Mouse (Mus musculus) forebrain, embryonic 10.5 days (tissue): ENCODE data around the gene Prg3. TPM values are rescaled to one million over a fixed set of nuclear protein-coding genes. Genes with fewer than 3 reads are reported as not detected.

Source experiments
- DNase-seq: peaks from one replicate; pipeline ENCODE4 v3.0.0-alpha.2; 2017; ENCODE audit warnings: low spot score; ENCODE audit errors: extremely low spot score
- H3K27ac ChIP-seq: fragments of 300-500 bp; sonication (generic); 2 replicates; pipeline ENCODE4 v1.5.1; 2016; ENCODE audit warnings: mild to moderate bottlenecking
- H3K27me3 ChIP-seq: fragments of 300-500 bp; sonication (generic); 2 replicates; pipeline ENCODE4 v1.6.1; 2016; ENCODE audit warnings: mild to moderate bottlenecking; ENCODE audit not compliant: poor library complexity, severe bottlenecking
- H3K36me3 ChIP-seq: fragments of 300-500 bp; sonication (generic); replicated peaks from 2 replicates; pipeline ENCODE4 v1.6.1; 2016; ENCODE audit warnings: mild to moderate bottlenecking, moderate library complexity
- H3K4me1 ChIP-seq: fragments of 300-500 bp; sonication (generic); 2 replicates; pipeline ENCODE4 v1.6.1; 2016
- H3K4me3 ChIP-seq: fragments of 300-500 bp; sonication (generic); 2 replicates; pipeline ENCODE4 v1.5.1; 2016; ENCODE audit warnings: mild to moderate bottlenecking, moderate library complexity
- H3K9me3 ChIP-seq: fragments of 300-500 bp; sonication (generic); 2 replicates; pipeline ENCODE4 v1.6.1; 2016; ENCODE audit warnings: mild to moderate bottlenecking, moderate library complexity
- WGBS: fragments of 180-500 bp; shearing (Covaris S2); methylation state at CpG from one replicate; pipeline ENCODE4 v1.1.7; 2016; 5-methylcytosine and 5-hydroxymethylcytosine counted together
- polyA plus RNA-seq: library from polyadenylated mRNA; unstranded; fragments of >200 nt; fragmentation: Nextera tagmentation; extraction: Ambion mirVana; gene quantifications from 2 replicates; pipeline ENCODE4 v1.2.1, GENCODE M21; 2016

Gene Prg3
- not detected in 2 replicates for polyA plus RNA-seq

DNA sequence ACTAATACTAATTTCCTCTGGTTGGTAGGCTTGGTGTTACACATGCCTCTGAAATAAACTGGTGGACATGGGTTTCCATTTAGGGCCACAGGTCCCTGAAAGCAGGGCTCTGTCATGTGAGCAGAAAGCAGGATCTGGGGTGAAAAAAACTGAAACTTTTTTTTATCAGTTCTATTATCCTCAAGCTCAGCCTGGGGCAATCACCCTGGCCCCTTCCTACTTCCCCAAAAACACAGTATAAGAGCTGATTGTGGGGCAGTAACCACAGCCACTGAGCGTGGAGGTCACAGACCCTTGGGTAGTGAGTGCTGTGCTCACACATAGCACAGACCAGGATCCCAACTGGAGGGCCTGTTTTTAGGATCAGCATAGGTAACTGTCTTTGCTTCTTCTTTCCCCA, at the start of gene Prg3:
TSS of gene Prg3 (plus strand) at position 286 of the 400 bp plus-strand sequence.
- Histone ChIP-seq H3K4me1 (no peaks in the 10 kb centered on the region), H3K27ac (no peak within 1 kb of the TSS), H3K27me3 (no peaks in the 10 kb centered on the region), H3K4me3 (no peak within 1 kb of the TSS), H3K36me3 (no peaks in the 10 kb centered on the region), H3K9me3 (no peaks in the 10 kb centered on the region)
- WGBS = 69% methylated on average over 1 of the region's 1 CpGs
- DNase-seq = no peak

DNA sequence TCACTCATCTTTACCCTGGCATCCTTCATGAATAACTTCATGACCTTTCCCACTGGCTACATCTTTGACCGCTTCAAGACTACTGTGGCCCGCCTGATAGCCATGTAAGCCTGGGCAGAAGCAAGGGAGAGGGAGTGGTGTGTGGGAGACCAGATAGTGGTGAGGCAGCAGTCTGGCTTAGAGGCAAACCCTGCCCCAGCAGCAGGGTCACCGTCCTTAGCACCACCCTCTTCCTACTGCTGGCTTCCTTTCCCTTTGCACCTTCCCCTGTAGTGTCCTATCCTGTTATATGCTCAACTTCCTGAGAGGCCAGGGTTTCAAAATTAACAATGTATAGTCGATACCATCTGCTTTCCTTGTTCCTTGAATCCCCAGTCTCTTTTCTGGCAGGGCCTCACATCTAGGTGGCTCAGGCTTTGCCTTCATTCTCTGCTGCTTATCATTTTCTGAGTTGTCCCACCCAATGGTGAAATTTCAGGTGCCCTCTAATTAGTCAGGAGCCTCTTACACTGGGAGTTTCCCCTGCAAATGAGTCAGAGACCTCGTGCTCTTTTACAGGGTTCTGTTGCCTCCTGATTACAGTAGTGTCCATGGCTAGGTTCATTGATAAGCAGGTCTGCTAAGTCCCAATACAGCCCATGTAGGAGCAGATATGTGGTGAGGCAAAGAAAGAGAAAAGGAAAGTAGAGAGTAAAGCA, 49.6 kb upstream of the Prg3 start:
- 86% methylated on average over 5 of the region's 5 CpGs for WGBS
- Histone ChIP-seq H3K27ac (0 out of 2 replicates have a peak overlapping the region, but pooled peaks have one; percentile 87), H3K4me3 (peak overlapping the region; percentile 52; the same call in 1 of the 2 replicates), H3K27me3 (no peaks in the 10 kb centered on the region), H3K36me3 (no peaks in the 10 kb centered on the region), H3K4me1 (peaks cover 27% of the 10 kb centered on the region), H3K9me3 (no peaks in the 10 kb centered on the region)
- DNase-seq = no peak

DNA sequence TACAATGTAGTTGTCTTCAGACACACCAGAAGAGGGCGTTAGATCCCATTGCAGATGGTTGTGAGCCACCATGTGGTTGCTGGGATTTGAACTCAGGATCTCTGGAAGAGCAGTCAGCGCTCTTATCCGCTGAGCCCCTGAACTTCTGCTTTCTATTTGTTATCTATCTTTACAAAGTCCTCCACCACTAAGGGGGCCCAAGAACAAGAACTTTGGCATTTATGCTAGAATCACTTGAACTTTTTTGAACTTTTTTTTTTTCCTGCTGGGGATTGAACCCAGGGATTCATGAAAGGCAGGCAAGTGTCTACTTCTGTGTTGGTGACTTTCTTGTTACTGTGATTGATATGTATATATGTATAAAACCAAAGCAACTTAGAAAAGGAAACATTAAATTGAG, 48.7 kb upstream of the Prg3 start:
- no peaks in the 10 kb centered on the region for H3K36me3 ChIP-seq
- no peak for DNase-seq
- no peaks in the 10 kb centered on the region for H3K9me3 ChIP-seq
- H3K27ac ChIP-seq = no peak overlapping the region
- 94% methylated on average over 3 of the region's 3 CpGs for WGBS
- H3K4me1 ChIP-seq = peaks cover 27% of the 10 kb centered on the region
- H3K4me3 ChIP-seq = no peak overlapping the region; the same call in 1 of the 2 replicates
- no peaks in the 10 kb centered on the region for H3K27me3 ChIP-seq

DNA sequence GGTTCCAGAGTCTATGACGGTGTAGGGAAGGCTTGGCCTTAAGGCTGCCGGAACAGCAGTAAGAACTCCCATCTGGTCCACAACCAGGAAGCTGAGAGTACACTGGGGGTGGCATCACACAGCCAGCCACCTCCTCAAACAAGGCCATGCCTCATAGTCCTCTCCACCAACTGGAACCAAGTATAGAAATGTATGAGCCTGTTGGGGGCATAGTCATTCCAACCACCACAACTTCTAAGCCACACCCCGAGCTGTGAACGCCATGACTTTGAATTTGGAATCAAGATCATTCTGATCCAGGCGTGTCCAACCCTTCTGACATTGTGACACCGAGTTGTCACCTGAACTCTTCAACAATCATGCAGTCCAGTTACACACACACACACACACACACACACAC, 48.3 kb upstream of the Prg3 start:
- peaks cover 24% of the 10 kb centered on the region for H3K4me1 ChIP-seq
- no peaks in the 10 kb centered on the region for H3K9me3 ChIP-seq
- 0 out of 2 replicates have a peak, but pooled peaks cover under 1% of the 10 kb centered on the region for H3K36me3 ChIP-seq
- H3K27me3 ChIP-seq = no peaks in the 10 kb centered on the region
- H3K4me3 ChIP-seq = no peak overlapping the region
- DNase-seq = no peak
- no peak overlapping the region for H3K27ac ChIP-seq
- WGBS = 92% methylated on average over 6 of the region's 6 CpGs

DNA sequence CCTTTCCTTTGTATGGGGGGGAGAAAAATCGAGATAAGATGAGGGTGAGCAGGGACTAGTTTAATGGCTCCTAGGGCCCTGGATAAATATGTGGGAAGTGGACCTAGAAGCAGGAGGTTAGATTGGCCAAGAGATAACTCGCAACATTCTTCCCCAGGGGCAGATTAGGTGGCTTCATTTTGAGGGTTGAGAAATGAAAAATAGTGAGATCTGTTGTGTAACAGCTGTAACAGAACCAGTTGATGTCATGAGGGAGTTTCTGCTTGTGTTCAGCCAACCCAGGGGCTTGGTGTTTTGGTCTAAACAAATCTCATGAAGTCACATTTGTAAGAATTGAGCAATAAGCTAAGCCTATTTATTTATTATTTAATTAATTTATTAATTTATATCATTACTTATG, 46.7 kb upstream of the Prg3 start:
- H3K36me3 ChIP-seq = peaks cover 4% of the 10 kb centered on the region; the same call in 1 of the 2 replicates
- no peaks in the 10 kb centered on the region for H3K9me3 ChIP-seq
- WGBS = 86% methylated on average over 2 of the region's 2 CpGs
- no peak overlapping the region for H3K27ac ChIP-seq
- peaks cover 20% of the 10 kb centered on the region for H3K4me1 ChIP-seq
- no peak overlapping the region for H3K4me3 ChIP-seq
- no peaks in the 10 kb centered on the region for H3K27me3 ChIP-seq
- DNase-seq = no peak

DNA sequence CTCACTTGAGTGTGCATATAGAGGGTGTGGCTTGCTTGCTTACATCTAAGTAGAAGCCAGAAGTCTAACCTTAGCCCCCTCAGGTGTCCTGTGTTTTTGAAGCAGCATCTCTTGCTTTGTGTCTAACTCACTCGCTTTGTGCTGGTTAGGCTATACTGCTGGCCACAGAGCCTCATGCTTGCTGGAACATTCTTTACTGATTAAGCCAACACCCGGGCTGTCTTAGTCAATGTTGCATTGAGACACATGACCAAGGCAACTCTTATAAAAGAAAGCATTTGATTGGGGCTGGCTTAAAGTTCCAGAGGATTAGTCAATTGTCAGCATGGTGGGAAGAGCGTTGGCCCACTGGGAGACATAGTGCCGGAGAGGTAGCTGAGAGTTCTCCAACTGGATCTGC, 46.2 kb upstream of the Prg3 start:
- H3K27ac ChIP-seq = no peak overlapping the region
- no peak for DNase-seq
- no peak overlapping the region for H3K4me3 ChIP-seq
- H3K36me3 ChIP-seq = peaks cover 5% of the 10 kb centered on the region; the same call in 1 of the 2 replicates
- no peaks in the 10 kb centered on the region for H3K9me3 ChIP-seq
- H3K4me1 ChIP-seq = peaks cover 15% of the 10 kb centered on the region
- no peaks in the 10 kb centered on the region for H3K27me3 ChIP-seq
- WGBS = 92% methylated on average over 4 of the region's 4 CpGs

DNA sequence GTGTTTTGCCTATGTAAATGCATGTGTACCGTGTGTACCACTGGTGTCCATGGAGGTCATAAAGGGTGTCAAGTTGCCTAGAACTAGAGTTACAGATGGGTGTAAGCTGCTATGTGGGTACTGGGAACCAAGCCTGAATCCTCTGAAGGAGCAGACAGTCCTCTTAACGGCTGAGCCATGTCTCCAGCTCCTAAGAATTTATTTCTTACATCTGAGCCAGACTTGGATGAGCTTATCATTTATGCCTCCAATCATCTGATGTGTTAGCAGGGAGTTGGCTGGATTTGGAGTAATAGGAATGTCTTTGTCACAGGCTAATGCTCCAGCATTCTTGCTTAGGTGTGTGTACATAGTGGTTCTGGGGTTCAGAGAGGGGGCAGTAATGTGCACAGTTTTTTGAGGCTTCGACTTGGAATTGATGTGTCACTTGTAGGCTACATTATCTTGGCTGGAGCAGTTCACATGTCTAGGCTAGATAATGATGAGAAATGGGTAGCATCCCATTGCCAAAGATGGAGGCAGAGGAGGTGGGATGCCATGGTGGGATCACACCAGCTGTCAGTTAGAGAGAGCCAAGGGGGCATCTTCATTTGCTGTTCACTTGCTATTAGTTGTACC, 40.8 kb upstream of the Prg3 start:
- H3K4me1 ChIP-seq = no peaks in the 10 kb centered on the region
- peaks cover 46% of the 10 kb centered on the region for H3K36me3 ChIP-seq
- no peaks in the 10 kb centered on the region for H3K9me3 ChIP-seq
- DNase-seq = no peak
- H3K27me3 ChIP-seq = no peaks in the 10 kb centered on the region
- H3K27ac ChIP-seq = no peak overlapping the region
- 90% methylated on average over 3 of the region's 3 CpGs for WGBS
- H3K4me3 ChIP-seq = no peak overlapping the region

DNA sequence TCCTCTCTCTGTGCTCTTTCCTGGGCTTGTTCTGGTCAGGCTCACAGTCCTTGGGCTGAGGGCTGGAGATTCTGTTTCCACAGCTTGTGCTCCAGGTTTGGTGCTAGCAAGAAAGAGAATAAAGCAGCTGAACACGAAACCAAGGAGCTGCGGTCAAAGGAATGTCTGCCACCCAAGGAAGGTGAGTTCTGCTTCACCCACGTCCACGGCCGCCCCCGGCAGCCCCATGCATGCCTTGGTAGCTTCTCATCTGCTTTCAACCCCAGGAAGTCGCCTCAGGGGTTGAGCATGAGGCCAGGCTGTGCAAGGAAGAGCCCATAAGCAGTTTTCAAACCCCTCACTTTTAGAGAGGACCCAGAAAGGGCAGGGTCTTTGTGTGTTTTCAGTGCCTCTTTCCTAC, 39.8 kb upstream of the Prg3 start:
- H3K4me3 ChIP-seq = no peak overlapping the region
- DNase-seq = no peak
- no peaks in the 10 kb centered on the region for H3K9me3 ChIP-seq
- no peaks in the 10 kb centered on the region for H3K27me3 ChIP-seq
- peaks cover 49% of the 10 kb centered on the region for H3K36me3 ChIP-seq
- H3K27ac ChIP-seq = no peak overlapping the region
- H3K4me1 ChIP-seq = no peaks in the 10 kb centered on the region
- 89% methylated on average over 7 of the region's 7 CpGs for WGBS

DNA sequence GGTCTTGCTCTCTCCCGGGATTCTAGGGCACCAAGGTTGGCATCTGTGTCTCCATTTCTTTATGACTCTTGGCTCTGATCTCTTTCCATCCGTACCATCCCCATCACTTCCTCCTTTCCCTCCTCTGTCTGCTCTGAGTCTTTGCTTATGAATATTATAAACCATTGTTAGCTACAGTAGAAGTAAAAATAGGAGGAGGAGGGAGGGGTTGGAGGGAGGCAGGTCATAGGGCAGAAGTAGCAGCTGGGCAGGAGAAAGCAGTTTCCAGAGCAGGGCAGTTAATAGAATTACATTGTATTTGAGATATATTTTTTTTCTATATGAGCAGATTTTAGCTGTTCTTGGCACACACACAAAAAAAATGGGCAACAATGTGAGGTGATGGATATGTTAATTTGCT, 39.3 kb upstream of the Prg3 start:
- Histone ChIP-seq H3K27ac (no peak overlapping the region), H3K36me3 (peaks cover 53% of the 10 kb centered on the region), H3K9me3 (no peaks in the 10 kb centered on the region)

DNA sequence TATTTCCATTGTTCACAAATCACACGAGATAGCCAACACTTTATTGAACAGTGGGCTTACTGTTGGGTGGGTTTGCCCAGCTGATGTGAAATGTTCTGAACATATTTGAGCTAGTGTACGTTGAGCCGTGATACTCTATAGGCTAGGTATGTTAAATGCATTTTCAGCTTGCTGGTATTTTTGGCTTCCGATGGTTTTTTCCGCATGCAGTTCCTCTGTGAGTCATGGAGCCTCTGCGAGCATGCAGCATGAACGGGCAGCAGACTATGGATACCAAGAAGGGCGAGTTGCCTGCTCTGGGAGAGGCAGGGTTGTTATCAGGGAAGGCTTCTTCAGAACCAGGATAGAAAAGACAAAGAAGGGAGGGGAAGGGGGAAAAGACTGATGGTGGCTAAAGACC, 37.0 kb upstream of the Prg3 start:
- Histone ChIP-seq H3K9me3 (no peaks in the 10 kb centered on the region), H3K4me3 (no peak overlapping the region), H3K36me3 (peaks cover 55% of the 10 kb centered on the region), H3K27ac (no peak overlapping the region), H3K27me3 (no peaks in the 10 kb centered on the region), H3K4me1 (no peaks in the 10 kb centered on the region)
- DNase-seq = no peak
- WGBS = 94% methylated on average over 8 of the region's 8 CpGs

More for the DNA sequence above, 39.3 kb upstream of the Prg3 start:
- H3K4me1 ChIP-seq = no peaks in the 10 kb centered on the region
- 83% methylated on average over 2 of the region's 2 CpGs for WGBS
- no peak for DNase-seq
- H3K4me3 ChIP-seq = no peak overlapping the region
- no peaks in the 10 kb centered on the region for H3K27me3 ChIP-seq

DNA sequence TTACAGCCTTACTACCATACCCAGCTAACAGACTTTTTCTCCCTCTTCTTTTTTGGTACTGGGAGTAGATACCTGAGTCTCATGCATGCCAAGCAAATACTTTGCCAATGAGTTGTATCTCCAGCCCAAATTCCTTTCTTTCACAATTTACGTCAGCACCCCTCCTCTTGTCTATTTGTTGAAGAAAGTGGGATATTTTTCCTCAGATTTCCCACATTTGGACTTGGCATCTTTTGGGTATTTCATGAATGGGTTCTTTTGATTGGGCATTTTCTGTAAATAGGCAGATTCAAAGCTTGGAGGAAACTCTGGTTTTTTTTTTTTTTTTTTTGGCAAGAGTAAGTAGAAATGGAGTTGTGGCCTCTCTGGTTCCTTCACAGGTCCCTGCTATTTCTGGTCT, 35.8 kb upstream of the Prg3 start:
- no peak for DNase-seq
- Histone ChIP-seq H3K27ac (no peak overlapping the region), H3K27me3 (no peaks in the 10 kb centered on the region), H3K9me3 (no peaks in the 10 kb centered on the region), H3K36me3 (peaks cover 56% of the 10 kb centered on the region), H3K4me3 (no peak overlapping the region), H3K4me1 (no peaks in the 10 kb centered on the region)
- 96% methylated on average over 1 of the region's 1 CpGs for WGBS

DNA sequence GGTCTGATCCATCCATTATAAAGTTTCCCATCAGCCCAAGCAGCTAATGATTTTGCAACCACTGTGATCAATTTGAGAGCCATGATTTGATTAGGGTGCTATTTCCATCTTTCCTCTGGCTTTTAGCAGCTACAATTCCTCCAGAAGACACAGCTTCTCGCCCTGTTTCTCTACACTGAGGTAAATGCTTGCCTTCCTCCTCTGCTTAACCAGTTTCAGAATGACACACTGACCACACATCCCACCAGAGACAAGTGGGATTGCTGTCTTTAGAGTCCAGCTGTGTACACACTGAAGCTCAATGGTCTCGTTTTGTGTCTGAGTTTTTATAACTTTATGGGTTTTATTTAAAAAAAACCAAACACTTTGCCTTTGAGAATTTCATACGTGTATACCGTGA, 35.3 kb upstream of the Prg3 start:
- H3K4me1 ChIP-seq = no peaks in the 10 kb centered on the region
- H3K36me3 ChIP-seq = peaks cover 51% of the 10 kb centered on the region
- WGBS = 92% methylated on average over 4 of the region's 4 CpGs
- H3K27me3 ChIP-seq = no peaks in the 10 kb centered on the region
- no peaks in the 10 kb centered on the region for H3K9me3 ChIP-seq
- H3K4me3 ChIP-seq = no peak overlapping the region
- H3K27ac ChIP-seq = no peak overlapping the region
- DNase-seq = no peak

DNA sequence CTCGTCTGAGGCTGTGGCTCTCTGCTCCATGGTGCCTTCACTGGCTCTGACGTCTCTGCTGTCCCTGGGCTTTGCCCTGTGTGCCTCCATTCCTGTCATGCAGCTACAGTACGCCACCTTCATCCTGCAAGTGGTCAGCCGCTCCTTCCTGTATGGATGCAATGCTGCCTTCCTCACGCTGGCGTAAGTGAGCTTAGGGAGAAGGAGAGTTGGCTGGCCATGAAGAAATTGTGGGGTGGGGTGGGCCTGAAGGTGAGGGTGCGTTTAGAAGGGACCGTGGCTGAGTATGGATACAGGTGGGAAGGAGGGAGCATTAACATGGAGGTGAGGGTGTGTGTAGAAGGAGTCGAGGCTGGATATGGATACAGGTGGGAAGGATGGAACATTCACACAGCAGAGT, 32.6 kb upstream of the Prg3 start:
- Histone ChIP-seq H3K36me3 (peaks cover 29% of the 10 kb centered on the region), H3K9me3 (no peaks in the 10 kb centered on the region), H3K4me1 (no peaks in the 10 kb centered on the region), H3K27ac (no peak overlapping the region), H3K27me3 (no peaks in the 10 kb centered on the region), H3K4me3 (no peak overlapping the region)
- WGBS = 90% methylated on average over 9 of the region's 9 CpGs
- no peak for DNase-seq
